Mouse (Mus musculus): ENCODE results near the gene Creb3l1.

The Creb3l1 gene

DNA sequence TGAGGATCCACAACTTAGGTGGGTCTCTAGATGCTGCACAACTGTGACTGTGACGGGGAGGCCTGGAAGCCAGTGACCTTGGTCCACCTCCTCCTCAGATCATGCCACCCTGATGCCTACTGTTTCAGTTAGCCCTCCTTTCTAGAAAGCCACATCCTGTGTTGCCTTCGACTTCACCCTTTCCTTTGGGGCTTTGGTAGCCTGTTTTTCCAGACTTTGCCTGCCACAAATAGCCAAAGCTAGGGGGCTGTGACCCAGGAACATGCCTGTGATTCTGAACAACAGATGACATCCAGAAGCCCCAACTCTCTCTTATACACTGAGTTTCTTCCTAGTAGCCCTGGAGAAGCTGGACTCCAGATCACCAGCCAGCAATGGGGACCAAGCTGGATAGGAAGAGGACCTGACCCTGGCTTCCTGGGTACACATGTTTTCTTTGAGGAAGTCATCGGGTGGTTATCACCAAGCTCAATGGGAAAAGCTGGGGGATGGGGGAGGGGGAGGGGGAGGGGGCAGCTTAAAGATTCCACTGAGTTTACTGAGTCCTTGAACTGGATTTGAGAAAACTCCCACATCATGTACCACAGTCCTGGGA lies 59.6 kb downstream of the Creb3l1 start:
- no peak for DNase-seq (ENCODE audit: low read depth, low spot score)

DNA sequence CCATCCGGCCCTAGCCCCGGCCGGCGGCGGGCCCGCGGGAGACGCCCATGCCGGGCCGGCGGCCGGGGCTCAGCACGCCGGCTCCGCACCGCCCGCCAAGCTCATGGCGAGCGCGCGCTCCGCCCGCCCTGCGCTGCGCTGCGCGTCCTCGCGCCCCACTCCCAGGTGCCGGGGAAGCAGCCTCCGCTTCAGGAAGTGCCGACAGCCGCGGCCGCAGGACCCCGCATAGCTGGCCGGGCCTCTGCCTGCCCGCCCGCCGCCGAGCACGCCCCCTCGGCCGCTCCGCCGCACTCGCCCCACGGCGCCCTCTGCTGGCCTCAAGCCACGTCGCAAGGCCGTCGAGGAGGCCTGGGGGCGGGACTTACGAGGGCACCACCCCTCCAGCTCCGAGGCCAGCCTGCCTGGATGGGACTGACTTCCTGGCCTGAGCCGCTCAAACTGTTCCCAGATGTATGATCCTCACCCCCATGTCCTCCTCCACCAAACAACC lies 60.8 kb downstream of the Creb3l1 start:
- DNase-seq (ENCODE audit: low read depth, low spot score), result peak; percentile 90

DNA sequence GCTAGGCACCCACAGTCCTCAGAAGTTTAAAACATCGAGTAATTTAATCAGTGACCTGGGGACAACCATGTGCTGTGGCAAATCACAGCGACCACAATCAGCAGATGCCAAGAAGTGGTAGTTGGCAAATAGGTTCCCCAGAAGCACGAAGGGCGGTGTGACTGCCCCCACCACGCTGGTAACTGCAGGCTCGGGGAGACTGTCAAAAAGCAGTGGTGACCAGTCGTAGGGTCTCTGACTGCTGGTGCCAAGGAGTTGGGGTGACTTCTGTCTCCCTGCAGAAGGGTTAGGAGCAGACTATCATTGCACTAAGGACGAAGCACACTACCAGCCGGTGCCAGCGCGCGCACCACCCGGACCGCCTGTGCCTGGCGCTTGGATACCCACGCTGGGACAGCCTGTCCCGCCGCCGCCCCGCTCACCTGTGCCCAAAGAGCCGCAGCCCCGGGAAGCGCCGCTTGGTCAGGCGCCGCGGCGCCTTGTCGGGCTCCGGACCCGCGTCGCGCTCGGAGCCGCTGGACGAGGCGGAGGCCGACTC lies 61.4 kb downstream of the Creb3l1 start:
- DNase-seq (ENCODE audit: low read depth, low spot score), result no peak

DNA sequence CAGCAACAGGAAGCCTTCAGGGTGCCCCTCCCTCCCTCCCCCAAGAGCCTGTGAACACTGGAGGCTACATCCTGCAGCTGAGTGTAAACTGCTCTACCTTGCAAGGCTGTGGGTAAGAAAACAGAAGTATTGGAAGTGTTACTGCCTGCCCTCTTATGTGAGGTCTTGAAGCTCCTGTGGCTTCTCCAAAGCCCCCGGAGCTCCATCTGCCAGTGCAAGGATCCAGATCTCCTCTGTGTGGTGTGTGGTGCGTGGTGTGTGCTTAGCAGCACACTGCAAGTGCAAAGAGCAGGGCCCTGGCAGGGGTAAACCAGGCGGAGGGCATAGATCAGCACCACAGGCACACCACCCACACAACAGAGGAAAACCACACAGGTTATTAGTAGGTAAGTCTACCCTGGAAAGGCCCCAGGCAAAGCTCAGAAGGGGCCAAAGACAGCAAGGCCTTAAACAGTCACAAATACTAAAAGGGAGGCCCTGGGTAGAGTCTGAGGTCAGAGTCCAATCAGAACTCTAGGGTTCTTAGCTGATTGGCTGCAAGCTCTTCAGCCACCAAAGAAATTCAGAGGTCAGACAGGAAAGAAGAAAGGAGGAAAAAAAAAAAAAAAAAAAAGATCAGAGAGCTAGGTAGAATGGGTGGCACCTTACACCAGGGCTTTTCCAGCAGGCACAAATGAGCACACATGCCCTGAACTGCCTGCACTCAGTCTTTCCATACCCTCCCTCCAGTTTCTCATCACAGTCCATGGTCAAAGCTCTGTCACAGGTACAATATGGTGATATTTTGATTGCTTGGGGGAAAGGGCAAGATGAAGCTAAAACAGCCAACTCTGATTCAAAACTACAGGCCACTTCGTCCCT lies 62.2 kb downstream of the Creb3l1 start:
- DNase-seq (ENCODE audit: low read depth, low spot score), result no peak

DNA sequence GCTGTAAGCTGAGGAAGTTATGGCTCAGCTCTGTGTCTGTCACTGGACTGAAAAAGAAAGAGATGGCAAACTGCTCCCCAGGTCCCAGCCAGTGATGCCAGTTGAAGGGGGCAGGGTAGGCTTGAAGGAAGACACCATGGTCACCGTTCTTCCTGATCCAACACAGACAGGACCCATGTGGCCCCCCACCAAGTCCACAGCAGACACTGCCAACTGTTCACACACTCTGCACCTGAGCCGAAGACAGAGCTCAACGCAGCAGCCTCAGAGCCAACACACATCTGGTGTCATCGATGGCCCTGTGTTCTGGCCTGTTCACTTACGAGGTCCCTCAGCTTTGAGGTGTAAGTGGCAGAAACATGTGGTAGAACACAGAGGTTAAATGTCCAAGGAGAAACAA lies 63.8 kb downstream of the Creb3l1 start:
- no peak for DNase-seq (ENCODE audit: low read depth, low spot score)

DNA sequence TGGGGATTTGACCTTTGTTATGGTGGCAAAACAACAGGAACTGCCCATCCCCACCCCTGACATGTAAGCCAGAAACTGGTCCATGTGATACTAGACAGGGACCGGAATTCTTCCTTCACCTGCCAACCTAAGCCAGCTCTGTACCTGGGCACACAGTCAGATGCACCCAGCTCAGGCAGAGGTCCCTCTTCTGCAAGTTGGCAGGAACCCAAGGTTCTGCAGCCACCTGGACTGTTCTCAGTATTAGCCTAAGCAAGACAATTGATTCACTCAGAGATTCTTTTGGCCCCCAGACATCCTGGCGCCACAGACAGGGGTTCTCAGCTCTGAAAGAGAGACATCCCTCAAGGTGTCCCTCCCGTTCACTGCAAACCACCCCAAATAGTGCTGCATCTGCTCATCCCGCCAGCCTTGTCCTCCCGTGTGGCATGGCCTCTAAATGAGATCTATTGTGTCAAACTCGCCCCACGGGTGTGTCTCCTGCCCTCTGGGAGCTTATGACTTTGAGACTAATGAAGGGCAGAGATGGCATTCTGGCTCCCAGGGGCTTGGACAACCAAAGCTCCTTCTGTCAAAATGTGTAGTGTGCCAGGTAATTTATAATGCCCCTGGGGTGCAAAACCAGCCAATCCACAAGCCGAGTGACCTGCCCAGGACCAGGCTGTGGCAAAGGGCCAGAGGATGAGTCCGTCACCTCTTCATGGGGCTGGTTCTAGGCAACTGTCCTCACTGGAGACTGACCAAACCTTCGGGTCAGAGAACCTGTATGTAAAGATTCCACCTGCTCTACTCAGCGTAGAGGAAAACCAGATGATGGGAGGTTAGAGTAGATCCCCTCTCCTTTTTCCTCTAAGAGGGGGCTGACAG lies 64.5 kb downstream of the Creb3l1 start:
- no peak for DNase-seq (ENCODE audit: low read depth, low spot score)

DNA sequence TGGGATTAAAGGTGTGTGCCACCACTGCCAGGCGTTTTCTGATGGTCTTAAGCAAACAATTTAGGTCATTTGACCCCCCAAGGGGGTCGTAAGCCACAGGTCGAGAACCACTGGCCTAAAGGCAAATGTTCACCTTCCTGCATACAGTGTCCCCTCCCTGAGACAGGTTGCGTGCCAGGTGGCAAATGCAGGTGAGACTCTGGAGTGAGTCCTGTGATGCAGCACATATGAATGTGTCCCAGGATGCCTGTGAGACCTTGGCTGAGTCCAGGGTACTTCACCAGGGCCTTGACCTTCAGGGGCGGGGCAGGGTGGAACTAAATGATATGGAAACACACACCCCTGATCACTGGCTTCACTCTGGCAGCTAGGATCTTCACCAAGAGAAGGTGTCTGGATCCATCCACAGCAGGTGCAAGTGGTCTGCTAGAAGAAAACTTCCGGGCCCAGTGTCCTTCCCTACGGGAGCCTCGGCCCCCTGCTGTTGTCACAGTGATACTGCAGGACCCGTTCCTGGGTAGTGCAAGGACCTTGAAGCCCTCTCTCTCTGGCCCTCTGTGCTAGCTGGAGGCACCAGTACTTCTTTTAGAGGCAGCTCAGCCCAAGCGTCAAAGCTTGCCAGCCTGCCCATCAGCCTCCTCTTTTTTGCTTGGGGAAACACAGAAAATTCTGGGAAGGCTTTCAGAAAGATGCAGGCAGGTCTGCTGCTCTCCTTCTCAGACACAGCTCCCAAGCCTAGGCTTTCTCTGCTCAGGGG lies 65.4 kb downstream of the Creb3l1 start:
- DNase-seq (ENCODE audit: low read depth, low spot score), result no peak

DNA sequence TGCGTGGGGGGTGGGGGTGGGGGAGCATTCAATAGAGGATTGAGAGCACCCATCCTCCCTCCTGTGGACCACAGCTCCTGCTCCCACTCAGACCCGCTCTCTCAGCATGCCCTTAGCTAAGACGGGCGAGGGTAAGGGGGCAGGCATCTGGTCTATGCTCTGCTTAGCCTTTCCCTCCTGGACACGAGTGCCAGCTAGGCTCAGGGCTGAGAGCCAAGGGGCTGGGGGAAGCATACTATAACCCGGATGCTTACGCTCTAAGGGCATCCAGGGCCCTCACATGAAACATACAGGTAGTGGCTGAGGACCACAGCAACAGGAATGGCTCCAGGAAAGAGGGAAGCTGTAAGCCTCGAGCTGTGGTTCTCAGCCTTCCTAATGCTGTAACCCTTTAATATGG lies 66.3 kb downstream of the Creb3l1 start:
- no peak for DNase-seq (ENCODE audit: low read depth, low spot score)

DNA sequence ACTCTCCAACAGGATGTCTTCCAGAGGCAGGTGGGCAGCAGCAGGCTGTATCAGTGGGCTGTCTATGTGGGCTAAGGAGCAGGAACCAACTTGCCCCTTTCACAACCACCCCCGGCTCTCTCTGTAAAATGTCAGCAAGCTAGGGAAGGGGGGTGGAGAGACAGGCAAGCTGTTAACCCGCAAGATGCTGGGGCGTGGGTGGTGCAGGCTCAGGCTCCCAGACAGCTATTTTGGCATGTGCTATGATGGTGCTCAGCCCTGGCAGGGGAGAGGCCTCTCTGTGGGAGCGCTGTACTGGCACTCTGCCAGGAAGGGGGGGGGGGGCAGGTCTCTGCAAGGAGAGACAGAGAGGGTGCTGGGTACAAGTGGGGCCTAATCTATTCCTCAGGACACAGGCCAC lies 67.2 kb downstream of the Creb3l1 start:
- DNase-seq (ENCODE audit: low read depth, low spot score), result no peak

DNA sequence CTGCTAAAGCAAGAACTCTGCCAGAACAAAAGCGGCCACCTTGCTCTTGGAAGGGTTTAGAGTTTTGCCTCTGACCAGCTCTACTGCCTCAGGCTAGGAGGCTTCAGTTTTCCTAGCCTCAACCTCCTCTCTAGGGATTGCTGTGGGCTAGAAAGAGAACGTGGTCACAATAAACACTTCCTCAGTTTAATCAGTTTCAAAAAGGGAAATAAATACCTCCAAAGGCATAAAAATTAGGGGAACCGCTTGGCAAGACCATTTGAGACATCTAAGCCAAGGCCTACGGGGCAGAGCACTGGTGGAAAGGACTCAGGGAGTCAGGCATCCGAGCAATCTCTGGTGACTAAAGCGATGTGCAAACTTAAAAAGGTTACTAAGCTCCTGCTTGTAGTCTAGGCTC lies 68.4 kb downstream of the Creb3l1 start:
- DNase-seq (ENCODE audit: low read depth, low spot score), result no peak

DNA sequence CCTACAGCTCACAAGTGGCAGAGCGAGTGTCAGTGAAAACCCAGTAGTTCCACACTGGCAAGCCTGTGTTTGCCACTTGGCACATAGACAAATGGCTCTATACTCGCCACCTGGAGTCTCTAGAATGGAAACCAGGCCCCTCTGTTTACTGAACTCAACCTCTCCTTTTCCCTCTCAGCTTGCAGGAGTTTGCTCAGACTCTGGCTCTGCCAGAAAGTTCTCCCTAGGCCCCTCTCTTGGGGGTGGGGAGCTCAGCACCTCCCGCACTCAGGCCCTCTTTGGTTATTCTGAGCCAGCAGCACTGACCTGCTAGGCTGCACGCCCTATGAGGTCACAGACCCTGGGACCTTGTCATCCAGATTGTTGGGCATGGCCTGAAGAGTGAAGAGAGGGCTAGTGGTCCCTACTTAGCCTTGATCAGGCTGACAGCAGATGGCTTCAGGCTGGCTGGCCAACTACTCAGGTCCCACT lies 69.1 kb downstream of the Creb3l1 start:
- DNase-seq (ENCODE audit: low read depth, low spot score), result no peak

DNA sequence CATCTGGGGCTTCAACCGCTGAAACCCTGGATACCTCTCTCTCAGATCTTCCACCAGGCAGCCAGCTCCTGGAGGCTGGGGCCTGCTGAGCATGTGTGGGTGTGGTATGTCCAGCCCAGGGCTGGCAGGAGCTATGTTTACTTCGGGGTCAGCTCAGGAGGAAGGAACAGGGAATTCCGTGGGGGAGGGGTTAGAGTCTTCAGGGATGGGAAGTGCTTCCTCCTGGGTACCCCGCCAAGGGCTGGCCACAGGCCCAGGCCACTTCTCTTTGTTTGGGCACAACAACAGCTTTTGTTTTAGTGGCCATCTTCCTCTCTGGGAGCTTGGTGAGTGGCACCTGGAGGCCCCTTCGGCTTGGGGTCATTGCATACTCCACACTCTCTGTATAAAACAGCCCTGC lies 70.5 kb downstream of the Creb3l1 start:
- DNase-seq (ENCODE audit: low read depth, low spot score), result no peak

DNA sequence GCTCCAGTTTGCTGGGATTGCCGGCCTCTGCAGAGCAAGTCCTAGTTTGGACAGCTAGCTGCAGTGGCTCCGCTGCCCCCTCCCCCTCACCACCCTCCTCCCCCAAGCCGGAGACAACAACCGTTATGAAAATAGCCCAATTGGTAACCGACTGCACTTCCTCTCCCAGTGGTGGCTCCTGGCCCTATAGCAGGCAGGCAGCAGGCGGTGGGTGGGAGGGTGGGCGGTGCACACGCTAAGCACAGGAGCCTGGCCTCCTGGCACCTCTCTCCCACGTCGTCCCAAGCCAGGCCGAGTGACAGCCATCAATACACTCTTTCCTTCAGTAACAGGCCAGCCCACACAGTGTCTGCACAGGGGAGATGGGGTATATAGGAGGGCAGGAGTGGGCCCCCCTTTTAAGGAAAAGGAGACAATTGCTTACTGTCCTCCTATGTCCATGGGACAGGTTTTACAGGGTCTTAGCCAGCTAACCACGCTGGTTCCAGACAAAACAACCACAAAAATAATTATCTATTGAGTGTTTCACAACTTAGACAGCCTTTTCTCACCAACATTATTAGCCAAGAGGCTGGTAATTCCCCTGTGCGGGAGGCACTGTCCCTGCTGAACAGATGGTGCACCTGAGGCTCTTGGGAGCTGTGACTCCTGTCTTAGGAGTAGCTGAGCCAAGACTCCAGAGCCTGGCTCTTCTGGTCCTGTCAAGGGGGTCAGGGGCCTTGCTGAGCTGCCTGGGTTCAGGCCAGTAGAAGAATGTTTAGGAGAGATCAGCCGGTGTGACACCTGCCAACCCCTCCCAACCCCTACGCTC lies 73.8 kb downstream of the Creb3l1 start:
- no peak for DNase-seq (ENCODE audit: low read depth, low spot score)

DNA sequence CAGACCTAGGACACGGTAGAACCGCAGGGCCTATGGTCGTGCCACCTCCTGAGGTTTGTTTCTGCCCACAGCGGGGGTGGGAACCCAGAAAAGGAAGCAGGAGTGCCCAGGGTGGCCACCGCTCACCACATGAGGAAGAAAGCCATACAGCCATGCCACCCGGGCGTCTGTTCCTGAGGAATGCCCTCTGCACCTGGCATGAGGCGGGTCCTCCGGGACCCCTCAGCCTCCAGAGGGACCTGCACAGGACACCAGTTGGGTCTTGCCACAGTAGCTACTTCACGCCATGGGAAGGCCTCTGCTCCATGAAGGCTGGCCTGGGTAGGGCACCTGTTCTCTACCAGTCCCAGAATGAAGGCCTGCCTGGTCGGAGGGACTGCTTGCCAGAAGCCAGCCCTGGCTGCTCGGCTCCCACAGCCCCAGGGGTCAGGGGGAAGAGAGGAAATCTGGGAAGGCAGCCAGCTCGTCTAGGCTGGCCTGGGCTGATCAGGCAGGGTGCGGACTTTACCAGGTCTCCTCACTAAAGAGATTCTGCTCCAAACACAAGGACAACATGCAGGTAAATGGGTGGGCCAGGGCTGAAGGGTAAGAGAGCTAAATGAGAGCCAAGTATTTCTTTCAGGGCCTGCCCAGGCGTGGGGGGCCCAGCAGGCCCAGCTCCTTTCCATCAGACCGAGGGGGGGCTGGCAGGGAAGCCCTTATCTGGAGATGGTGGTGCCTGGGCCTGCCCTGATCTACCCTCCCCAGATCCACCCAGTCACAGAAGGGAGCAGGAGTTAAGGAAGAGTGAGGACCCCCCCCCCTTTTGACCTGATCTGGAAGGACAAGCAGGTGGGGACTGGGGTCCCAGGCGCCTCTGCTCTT lies 74.7 kb downstream of the Creb3l1 start:
- no peak for DNase-seq (ENCODE audit: low read depth, low spot score)

DNA sequence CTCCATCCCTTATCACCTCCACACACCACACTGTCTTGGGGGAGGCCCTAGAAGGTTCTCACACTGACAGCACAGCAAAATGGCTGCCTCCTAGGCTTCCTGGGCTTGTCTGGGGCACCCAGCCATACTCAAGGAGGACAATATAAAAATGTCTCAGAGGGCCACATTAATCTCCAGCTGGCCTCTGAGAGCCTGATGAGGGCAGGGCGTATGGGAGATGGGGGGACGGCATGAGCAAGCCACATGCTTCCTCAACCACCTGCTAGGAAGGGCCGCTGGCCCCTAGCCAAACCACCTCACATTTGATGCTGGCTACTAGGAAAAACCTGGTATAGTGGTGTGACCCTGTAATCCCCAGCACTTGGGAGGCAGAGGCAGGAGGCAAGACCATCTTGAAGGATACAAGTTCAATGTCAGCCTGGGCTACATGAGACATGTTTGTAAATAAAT lies 75.5 kb downstream of the Creb3l1 start:
- DNase-seq (ENCODE audit: low read depth, low spot score), result no peak

DNA sequence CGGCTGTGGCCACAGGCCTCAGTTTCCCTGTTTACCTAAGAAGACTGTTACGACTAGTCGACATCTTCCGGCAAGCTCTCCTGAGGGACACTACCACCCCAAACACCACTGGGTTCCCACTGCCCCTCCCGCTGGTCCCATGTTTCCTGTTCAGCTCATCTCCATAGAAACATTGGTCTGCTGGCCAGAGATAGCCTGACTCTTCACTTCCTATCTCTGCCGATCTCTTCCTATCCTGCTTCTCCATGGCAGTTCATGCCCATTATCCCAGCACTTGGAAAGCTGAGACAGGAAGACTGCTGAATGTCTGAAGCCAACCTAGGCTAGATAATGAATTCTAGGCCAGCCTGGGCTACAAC lies 76.2 kb downstream of the Creb3l1 start:
- no peak for DNase-seq (ENCODE audit: low read depth, low spot score)

DNA sequence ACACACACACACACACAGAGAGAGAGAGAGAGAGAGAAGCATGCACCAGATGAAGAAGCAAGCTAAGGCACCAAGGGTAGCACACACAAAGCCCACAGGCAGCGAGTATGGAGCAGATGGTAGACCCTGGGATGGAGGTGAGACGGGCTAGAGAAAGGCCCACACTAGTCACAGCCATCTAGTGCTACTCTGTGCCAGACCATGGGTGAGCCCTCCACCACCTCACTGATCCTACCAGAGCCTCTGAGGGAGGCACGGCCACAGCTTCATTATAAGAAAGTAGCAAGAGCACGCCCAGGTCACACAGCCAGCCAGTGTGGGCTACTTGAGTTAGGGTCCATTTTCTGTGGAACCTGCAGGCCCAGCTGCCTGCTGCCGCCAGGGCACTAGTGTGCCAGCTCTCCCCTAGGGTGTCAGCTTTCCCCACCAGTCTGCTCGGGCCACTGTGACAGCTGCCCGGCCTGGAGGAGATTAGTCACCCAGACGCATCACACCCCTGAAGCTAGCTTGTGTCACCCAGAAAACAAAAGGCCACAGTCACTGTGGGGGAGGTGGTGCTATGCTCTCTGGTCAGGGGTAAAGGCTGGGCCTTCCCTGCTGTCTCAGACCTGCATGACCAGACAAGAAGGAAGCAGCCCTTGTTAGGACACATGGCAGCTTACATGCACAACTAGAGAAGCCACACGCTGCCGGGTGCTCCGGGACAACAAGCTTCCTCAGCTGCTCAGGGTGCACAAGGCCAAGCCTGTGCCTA lies 76.7 kb downstream of the Creb3l1 start:
- no peak for DNase-seq (ENCODE audit: low read depth, low spot score)

DNA sequence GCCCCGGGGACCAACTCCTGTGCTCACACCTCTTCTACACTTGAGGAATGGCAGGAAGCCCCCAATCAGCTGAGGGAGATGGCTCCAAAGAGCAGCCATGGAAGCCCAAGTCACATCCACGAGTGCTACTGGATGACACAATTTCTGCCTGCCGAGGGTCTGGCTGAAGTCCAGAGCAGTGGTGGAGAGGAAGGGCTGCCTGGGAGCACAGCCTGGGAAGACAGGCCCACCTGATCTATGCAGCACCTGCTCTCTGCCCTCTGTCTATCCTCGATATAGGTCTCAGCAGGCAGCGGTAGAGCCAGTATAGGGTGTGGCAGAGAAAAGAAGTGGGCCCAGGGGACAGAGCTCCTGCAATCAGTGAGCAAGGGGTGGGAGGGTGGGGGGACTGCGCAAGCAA lies 77.5 kb downstream of the Creb3l1 start:
- DNase-seq (ENCODE audit: low read depth, low spot score), result no peak

DNA sequence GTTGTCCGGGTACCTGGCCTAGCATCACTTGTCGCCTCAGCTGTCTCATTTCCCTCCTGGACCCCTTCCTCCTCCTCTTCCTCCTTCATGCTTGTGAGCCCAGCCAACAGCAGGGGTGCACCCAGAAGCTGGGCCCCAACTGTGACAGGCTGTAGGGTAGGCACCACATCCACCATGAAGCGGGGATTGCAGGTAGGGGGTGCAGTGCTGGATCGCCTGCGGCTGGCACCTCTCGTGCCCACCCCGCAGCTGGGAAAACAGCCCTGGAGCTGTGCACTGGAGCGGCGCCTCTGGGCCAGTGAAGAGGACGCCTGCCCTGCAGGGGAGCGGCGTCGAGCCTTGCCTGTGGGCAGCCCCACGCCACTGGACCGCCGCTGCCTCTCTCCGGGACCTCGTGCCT lies 78.8 kb downstream of the Creb3l1 start, which contains the start of gene Gm9821:
Gene Gm9821, plus strand, starts transcription at position 221 of the 400 bp plus-strand sequence.
- DNase-seq (ENCODE audit: low read depth, low spot score), result no peak

All from retina, postnatal 7 days (tissue).